Mouse (Mus musculus) heart, embryonic 13.5 days (tissue): ENCODE data around the gene Sytl3. TPM values are rescaled to one million over a fixed set of nuclear protein-coding genes. Genes with fewer than 3 reads are reported as not detected.

Experiments
- ATAC-seq: fragments of 200-750 bp; cut with Nextera tagmentation; 2 replicates; pipeline ENCODE4 v1.8.0; 2017; ENCODE audit warnings: moderate TSS enrichment; ENCODE audit not compliant: insufficient number of reproducible peaks, low FRiP score, low TSS enrichment; ENCODE audit errors: extremely low read depth
- H3K27ac ChIP-seq: fragments of 300-500 bp; sonication (generic); replicated peaks from 2 replicates; pipeline ENCODE4 v1.5.1; 2015; ENCODE audit warnings: moderate library complexity, mild to moderate bottlenecking, inconsistent platforms
- H3K27me3 ChIP-seq: fragments of 300-500 bp; sonication (generic); replicated peaks from 2 replicates; pipeline ENCODE4 v1.6.1; 2015; ENCODE audit warnings: mild to moderate bottlenecking, inconsistent platforms
- H3K36me3 ChIP-seq: fragments of 300-500 bp; sonication (generic); 2 replicates; pipeline ENCODE4 v1.6.1; 2015; ENCODE audit warnings: mild to moderate bottlenecking, inconsistent platforms
- H3K4me1 ChIP-seq: fragments of 300-500 bp; sonication (generic); 2 replicates; pipeline ENCODE4 v1.6.1; 2015; ENCODE audit warnings: inconsistent platforms
- H3K4me2 ChIP-seq: fragments of 300-500 bp; sonication (generic); 2 replicates; pipeline ENCODE4 v1.6.1; 2015; ENCODE audit warnings: inconsistent platforms, mild to moderate bottlenecking, moderate library complexity
- H3K4me3 ChIP-seq: fragments of 300-500 bp; sonication (generic); 2 replicates; pipeline ENCODE4 v1.5.1; 2015; ENCODE audit warnings: moderate library complexity, mild to moderate bottlenecking, inconsistent platforms
- H3K9ac ChIP-seq: fragments of 300-500 bp; sonication (generic); 2 replicates; pipeline ENCODE4 v1.6.1; 2015; ENCODE audit warnings: inconsistent platforms, mild to moderate bottlenecking, moderate library complexity
- H3K9me3 ChIP-seq: fragments of 300-500 bp; sonication (generic); 2 replicates; pipeline ENCODE4 v1.6.1; 2016; ENCODE audit warnings: inconsistent platforms
- WGBS: fragments of 180-500 bp; shearing (Covaris S2); methylation state at CpG from one replicate; pipeline ENCODE4 v1.1.7; 2015; ENCODE audit warnings: mixed read lengths; 5-methylcytosine and 5-hydroxymethylcytosine counted together
- polyA plus RNA-seq: library from polyadenylated mRNA; unstranded; fragments of >200 nt; fragmentation: Nextera tagmentation; extraction: Ambion mirVana; gene quantifications from 2 replicates; pipeline ENCODE4 v1.2.1, GENCODE M21; 2015

The Sytl3 gene
- polyA plus RNA-seq, 1 experiment from 2014 or later = not detected

DNA sequence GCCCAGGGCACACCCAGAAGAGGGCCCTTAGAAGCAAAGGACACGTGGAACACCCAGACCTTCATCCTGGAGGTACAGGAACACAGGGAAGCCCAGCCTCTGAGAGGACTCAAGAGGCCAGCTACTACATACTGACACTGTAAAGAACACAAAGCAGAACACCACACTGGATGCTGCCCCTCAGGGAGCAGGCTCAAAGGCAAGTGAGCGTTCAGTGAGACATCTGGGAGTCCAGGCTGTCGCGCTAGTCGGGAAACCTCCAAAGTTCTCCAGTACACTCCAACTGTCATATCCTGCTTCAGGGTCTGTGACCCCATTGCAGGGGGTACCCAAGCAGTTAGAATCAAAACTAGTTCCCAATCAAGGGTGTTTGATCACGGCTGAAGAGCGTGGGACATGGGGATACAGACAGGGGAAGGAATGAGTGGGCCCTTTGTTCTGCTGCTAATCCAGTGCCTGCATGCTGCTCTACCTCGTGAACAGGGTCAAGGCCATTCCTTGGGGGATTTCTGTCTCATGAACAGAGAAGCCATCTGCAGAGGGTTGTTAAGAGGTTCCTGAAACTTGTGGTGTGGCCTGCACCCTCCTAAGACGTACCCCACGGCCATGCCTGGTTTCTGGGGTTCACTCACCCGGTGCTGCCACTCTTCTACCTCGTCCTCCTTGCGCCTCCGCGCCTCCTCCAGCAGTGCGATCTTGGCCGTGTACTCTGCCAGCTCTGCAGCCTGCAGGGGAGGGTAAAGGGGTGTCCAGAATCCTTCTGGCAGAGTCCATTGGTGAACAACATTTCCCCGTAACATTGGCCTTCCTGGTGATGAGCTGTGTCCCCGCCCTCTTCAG is 81.7 kb downstream of the Sytl3 start:
- Histone ChIP-seq H3K4me1 (peaks cover 47% of the 10 kb centered on the region), H3K4me2 (no peak overlapping the region), H3K4me3 (no peak overlapping the region), H3K27ac (0 out of 2 replicates have a peak overlapping the region, but pooled peaks have one; percentile 0), H3K36me3 (peaks cover 61% of the 10 kb centered on the region), H3K9me3 (no peaks in the 10 kb centered on the region), H3K27me3 (no peaks in the 10 kb centered on the region), H3K9ac (no peak overlapping the region)
- 86% methylated on average over 19 of the region's 19 CpGs for WGBS
- no peak for ATAC-seq

DNA sequence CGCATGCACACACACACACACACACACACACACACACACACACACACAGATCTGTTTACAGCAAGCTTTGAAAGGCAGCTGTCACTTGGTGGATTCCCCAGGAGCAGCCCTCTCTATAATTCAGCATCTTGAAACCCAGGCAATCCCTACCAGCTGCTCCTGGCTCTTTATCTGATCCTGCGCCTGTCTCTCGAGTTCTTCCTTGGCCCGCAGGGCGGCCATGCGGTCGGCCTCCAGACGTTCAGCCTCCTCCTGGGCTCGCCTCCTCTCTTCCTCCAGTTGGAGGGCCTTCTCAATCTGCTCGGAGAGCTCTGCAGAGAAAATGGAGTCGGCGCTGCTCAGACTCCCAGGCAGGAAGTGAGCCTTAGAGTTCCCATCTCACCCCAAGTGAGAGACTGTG is 82.4 kb downstream of the Sytl3 start:
- Histone ChIP-seq H3K4me2 (no peak overlapping the region), H3K27me3 (no peaks in the 10 kb centered on the region), H3K9me3 (no peaks in the 10 kb centered on the region), H3K4me1 (peaks cover 51% of the 10 kb centered on the region), H3K36me3 (peaks cover 67% of the 10 kb centered on the region), H3K9ac (no peak overlapping the region), H3K4me3 (no peak overlapping the region), H3K27ac (no peak overlapping the region)
- 76% methylated on average over 12 of the region's 12 CpGs for WGBS
- ATAC-seq = no peak

DNA sequence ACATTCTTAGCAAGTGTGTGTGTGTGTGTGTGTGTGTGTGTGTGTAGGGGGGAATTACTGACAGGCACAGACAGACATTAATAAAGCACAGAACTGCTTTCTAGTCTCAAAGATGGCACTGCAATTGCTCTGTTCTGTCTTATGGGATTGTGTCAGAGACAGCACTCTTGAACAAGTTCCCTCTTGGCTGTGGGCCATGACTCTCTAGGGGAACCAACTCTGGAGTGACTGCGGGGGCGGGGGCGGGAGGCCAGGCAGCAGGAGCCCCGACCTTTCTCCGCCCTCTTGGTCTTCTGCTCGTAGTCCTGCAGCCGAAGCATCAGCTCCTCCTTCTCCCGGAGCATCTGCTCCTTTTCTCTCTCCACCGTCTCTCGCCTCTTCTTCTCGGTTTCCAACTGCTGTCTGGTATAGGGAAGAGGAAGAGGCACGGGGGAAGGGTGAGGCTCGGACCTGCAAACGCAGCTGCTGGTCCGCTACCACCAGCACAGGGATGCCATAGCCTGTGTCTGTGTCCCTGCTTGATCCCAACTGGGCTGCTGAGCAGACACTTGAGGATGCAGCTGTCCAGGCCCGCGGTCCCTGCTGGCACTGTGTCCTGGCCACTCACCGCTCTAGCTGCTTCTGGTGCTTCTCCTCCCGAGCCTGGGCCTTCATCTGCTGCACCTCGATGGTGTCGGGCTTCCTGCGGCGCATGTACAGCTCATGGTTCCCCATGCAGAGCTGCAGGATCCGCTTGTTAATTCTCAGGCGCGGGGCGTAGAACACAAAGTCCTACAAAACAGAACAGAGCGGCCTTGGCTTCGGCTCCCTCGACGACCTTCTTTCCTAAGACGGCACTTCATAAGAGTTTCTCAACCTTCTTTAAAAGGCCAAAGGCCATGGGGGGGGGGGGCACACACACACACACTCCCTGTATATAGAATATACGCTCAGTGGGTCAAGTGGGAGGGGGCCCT is 83.5 kb downstream of the Sytl3 start:
- H3K4me1 ChIP-seq = peaks cover 54% of the 10 kb centered on the region
- WGBS = 52% methylated on average over 33 of the region's 33 CpGs

DNA sequence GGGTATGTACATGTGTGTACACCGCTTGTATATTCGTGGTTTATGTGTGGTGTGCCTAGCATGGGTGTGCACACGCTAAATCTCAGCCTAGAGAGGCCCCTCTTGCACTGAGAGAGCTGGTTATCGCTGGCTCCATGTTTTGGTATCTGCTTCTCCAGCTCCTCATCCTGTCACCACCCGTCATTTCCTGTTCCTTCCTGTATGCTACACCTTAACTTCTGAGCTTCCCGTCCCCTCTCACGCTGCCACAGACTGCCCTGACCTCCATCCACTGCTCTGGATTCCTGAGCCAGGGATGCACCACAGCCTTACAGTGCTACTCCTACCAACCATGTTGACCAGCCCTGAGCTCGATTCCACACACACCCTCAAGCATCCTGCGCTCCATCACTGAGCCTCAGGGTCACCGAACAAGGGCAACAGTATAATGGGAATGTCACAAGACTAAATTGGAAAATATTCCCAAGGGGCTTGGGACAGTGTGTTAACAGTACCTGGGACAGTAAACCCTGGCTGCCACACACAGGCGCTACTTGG is 84.2 kb downstream of the Sytl3 start:
- peak overlapping the region; percentile 71 for H3K27ac ChIP-seq
- peaks cover 61% of the 10 kb centered on the region for H3K4me1 ChIP-seq
- H3K27me3 ChIP-seq = no peaks in the 10 kb centered on the region
- no peak overlapping the region for H3K4me2 ChIP-seq
- H3K4me3 ChIP-seq = no peak overlapping the region
- H3K36me3 ChIP-seq = peaks cover 69% of the 10 kb centered on the region
- WGBS = 65% methylated on average over 11 of the region's 11 CpGs
- no peak for ATAC-seq
- H3K9ac ChIP-seq = no peak overlapping the region
- H3K9me3 ChIP-seq = no peaks in the 10 kb centered on the region

More for the DNA sequence above, 83.5 kb downstream of the Sytl3 start:
- no peak overlapping the region for H3K4me3 ChIP-seq
- H3K36me3 ChIP-seq = peaks cover 74% of the 10 kb centered on the region
- H3K27me3 ChIP-seq = no peaks in the 10 kb centered on the region
- 0 out of 2 replicates have a peak overlapping the region, but pooled peaks have one; percentile 20 for H3K9ac ChIP-seq
- H3K4me2 ChIP-seq = 0 out of 2 replicates have a peak overlapping the region, but pooled peaks have one; percentile 10
- H3K27ac ChIP-seq = peak overlapping the region; percentile 71
- H3K9me3 ChIP-seq = no peaks in the 10 kb centered on the region
- ATAC-seq = no peak; the same call in 1 of the 2 replicates

DNA sequence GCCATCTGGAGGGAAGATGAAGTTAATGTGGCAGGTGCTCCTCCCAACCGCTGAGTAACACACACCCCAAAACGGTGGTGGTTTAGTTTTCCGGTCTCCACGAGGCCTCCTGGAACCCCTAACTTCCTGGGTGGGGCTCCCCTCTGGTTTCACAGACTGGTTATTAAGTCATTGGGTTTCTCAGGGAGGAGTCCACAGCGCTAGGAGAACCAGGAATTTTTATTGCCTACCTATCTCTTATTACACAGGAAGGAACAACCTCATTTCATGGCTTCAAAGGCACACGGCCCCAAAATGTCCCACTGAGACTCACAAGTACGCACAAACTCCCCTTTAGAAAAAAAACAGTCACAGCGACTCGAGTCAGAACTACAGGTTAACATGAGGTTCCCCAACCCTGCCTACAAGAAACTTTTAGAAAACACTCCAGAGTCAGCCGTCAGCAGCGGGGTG is 84.9 kb downstream of the Sytl3 start:
- no peak overlapping the region for H3K9ac ChIP-seq
- 82% methylated on average over 11 of the region's 11 CpGs for WGBS
- no peak for ATAC-seq
- H3K4me2 ChIP-seq = no peak overlapping the region
- peak overlapping the region; percentile 53 for H3K27ac ChIP-seq
- peaks cover 66% of the 10 kb centered on the region for H3K36me3 ChIP-seq
- H3K4me1 ChIP-seq = peaks cover 68% of the 10 kb centered on the region
- no peak overlapping the region for H3K4me3 ChIP-seq
- no peaks in the 10 kb centered on the region for H3K27me3 ChIP-seq
- no peaks in the 10 kb centered on the region for H3K9me3 ChIP-seq

DNA sequence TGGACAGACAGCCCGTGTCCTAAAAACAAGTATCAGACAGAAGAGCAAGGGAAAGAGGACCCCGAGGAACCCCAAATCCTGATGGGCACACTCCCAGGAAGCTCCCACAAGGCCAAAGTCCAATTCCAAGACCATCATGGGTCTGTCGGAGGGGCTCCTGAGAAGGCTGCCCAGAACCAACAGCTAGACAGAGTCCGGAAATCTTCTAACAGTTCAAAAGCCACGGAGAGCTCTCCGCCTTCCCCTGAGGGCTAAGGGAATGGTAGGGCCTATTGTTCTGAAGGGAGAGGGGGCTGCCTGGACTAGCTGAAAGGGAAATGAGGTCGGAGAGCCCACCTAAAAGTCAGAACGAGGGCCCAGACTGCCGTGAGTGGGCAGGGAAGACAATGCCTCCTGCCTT is 85.5 kb downstream of the Sytl3 start:
- peak overlapping the region; percentile 53; the same call in 1 of the 2 replicates for H3K27ac ChIP-seq
- H3K27me3 ChIP-seq = no peaks in the 10 kb centered on the region
- 62% methylated on average over 9 of the region's 9 CpGs for WGBS
- H3K9me3 ChIP-seq = no peaks in the 10 kb centered on the region
- peaks cover 61% of the 10 kb centered on the region for H3K36me3 ChIP-seq
- H3K4me3 ChIP-seq = no peak overlapping the region
- H3K9ac ChIP-seq = no peak overlapping the region
- H3K4me1 ChIP-seq = peaks cover 74% of the 10 kb centered on the region
- H3K4me2 ChIP-seq = no peak overlapping the region
- ATAC-seq = no peak

DNA sequence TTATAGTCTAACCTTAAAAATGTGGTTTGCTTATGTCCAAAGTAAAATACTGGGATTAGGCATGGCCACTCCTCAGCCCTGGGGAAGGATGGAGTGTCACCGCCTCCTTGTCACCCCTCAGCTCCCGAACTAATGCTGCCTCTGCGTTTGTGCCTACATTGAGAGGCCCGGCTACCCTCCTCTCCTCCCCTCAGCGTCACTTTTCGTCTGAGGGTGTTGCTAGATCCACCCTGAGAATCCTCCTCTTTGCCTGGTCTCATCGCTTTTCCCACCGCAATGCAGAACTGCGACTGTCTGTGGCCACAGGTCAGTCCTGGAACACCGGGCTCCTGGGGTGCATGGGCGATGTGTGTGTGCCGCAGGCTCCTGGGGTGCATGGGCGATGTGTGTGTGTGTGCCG is 86.0 kb downstream of the Sytl3 start:
- H3K9ac ChIP-seq = no peak overlapping the region
- no peaks in the 10 kb centered on the region for H3K27me3 ChIP-seq
- no peaks in the 10 kb centered on the region for H3K9me3 ChIP-seq
- peaks cover 58% of the 10 kb centered on the region for H3K36me3 ChIP-seq
- no peak overlapping the region for H3K4me2 ChIP-seq
- no peak overlapping the region for H3K4me3 ChIP-seq
- WGBS = 90% methylated on average over 14 of the region's 14 CpGs
- peaks cover 78% of the 10 kb centered on the region for H3K4me1 ChIP-seq
- H3K27ac ChIP-seq = 0 out of 2 replicates have a peak overlapping the region, but pooled peaks have one; percentile 21
- no peak for ATAC-seq

DNA sequence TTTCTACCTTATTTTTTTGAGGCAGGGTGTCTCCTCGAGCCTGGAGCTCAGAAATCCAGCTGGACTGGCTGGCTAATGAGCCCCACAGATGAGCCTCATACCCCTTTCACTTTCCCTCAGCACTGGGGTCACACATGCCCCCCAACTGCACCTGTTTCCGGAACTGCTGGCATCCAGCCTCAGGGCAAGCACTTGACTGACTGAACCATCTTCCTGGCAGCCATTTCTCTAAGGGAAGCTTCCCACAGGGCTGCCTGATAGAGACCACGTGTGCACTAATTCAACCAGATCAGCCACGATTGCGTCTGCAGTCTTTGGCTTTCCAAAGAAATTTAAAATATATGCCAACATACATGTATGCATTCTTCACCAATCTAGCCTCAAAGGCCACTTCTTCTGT is 86.6 kb downstream of the Sytl3 start:
- Histone ChIP-seq H3K36me3 (peaks cover 55% of the 10 kb centered on the region), H3K27ac (no peak overlapping the region)
- 78% methylated on average over 5 of the region's 5 CpGs for whole genome bisulfite sequencing

DNA sequence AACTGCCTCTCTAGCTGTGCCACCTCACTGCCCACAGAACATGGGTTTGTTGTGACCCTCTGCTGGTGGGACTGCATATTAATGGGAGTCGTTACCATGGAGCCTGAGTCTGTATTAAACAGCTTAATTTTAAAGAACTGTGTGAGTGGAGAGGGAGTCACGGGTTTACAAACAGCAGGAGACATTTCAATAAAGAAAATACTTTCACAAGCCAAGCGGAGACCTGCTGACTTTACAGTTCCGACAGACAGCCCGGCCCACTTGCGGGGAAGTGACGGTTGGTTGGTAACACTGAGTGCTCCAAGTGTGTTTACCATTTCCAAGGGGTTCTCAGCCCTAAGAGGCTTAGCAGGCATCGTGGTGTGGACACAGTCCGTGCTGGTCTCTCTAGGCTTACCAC is 87.1 kb downstream of the Sytl3 start:
- Histone ChIP-seq H3K4me1 (peaks cover 80% of the 10 kb centered on the region), H3K9ac (no peak overlapping the region), H3K27me3 (no peaks in the 10 kb centered on the region), H3K9me3 (no peaks in the 10 kb centered on the region), H3K27ac (peak overlapping the region; percentile 24; the same call in 1 of the 2 replicates), H3K4me2 (no peak overlapping the region), H3K4me3 (no peak overlapping the region), H3K36me3 (peaks cover 55% of the 10 kb centered on the region)
- 75% methylated on average over 9 of the region's 9 CpGs for WGBS
- no peak for ATAC-seq

More for the DNA sequence above, 86.6 kb downstream of the Sytl3 start:
- ATAC-seq = no peak
- Histone ChIP-seq H3K4me3 (no peak overlapping the region), H3K4me1 (peaks cover 78% of the 10 kb centered on the region), H3K9ac (no peak overlapping the region), H3K4me2 (no peak overlapping the region), H3K9me3 (no peaks in the 10 kb centered on the region), H3K27me3 (no peaks in the 10 kb centered on the region)

DNA sequence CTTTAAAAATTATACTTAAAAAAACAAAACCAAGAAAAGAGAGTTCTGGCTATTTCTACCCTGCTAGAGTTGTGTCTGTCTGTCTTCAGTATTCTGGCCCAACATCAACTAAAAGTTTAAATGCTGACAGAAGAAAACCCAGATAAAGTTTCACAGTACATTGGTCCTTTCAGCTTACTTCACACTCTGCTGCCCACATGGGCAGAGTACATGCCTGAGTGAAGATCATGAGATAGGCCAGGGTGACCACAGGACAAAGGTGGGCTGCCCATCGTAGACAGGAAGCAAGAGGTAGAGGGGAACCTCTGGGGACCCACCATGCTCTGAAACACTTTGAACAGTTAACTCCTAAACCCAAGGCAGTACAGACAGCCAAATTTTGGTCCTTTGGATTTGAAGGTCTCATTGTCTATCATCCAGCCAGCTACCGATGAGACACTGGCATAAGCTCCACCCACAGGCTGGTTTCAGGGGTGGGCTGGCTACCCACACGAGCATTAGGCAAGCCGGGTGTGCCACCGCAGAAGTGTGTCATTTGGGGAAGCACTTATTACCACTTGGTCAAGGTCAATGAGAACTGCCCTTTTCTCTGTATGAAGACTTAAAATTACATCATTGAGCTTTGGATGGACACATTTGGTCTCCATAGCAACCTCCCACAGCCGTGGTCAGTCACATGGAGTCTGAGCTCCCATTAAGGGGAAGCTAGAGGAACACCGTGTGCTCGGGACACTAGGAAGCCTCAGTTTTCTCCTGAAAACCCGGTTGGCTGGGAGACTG is 87.7 kb downstream of the Sytl3 start:
- Histone ChIP-seq H3K9me3 (no peaks in the 10 kb centered on the region), H3K27ac (peak overlapping the region; percentile 96), H3K27me3 (no peaks in the 10 kb centered on the region), H3K4me3 (no peak overlapping the region), H3K9ac (no peak overlapping the region), H3K36me3 (peaks cover 55% of the 10 kb centered on the region), H3K4me1 (peaks cover 83% of the 10 kb centered on the region), H3K4me2 (no peak overlapping the region)
- no peak for ATAC-seq
- 70% methylated on average over 9 of the region's 9 CpGs for WGBS
